Comparison of ENCODE assay signal across 27 mouse cellular contexts in genomic region chr9:103332663-103333062, GRCm38 (mm10). TPM values are rescaled to one million over a fixed set of nuclear protein-coding genes. Genes with fewer than 3 reads are reported as not detected.
"Had no signal": no experiment of that assay in that cellular context is flagged by ENCODE, and none has a peak within 500 bp of the region (broad histone marks: within the 10 kb centered on the region; RNA-seq: fewer than 3 reads in every experiment).

No protein-coding gene starts in this region.

- H3K9ac ChIP-seq: heart, embryonic 12.5 days; hindbrain, embryonic 12.5 days; hindbrain, embryonic 14.5 days; limb, embryonic 12.5 days; liver, embryonic 13.5 days; liver, embryonic 15.5 days had no signal

- DNase-seq: gastrocnemius, postnatal 14 days; gastrocnemius, postnatal 36 days; heart, adult 11 months; heart, postnatal 10 days; kidney, adult 18-20 months; kidney, adult 8-10 months; kidney, postnatal 10 days; kidney, postnatal 25 days; kidney, postnatal 4 days; liver; liver, embryonic 13.5 days had no signal

- H3K4me1 ChIP-seq: hindbrain, embryonic 10.5 days; hindbrain, embryonic 12.5 days; limb, embryonic 10.5 days; limb, embryonic 12.5 days; liver, embryonic 15.5 days had no signal

- H3K4me2 ChIP-seq: heart, embryonic 12.5 days; hindbrain, embryonic 12.5 days; hindbrain, embryonic 14.5 days; limb, embryonic 12.5 days; liver, embryonic 11.5 days; liver, embryonic 13.5 days; liver, embryonic 15.5 days had no signal

- H3K27ac ChIP-seq: heart, embryonic 10.5 days; hindbrain, embryonic 10.5 days; hindbrain, embryonic 12.5 days; hindbrain, embryonic 14.5 days; layer of hippocampus, adult 2 months; left cerebral cortex, adult 2 months; limb, embryonic 10.5 days; limb, embryonic 12.5 days; liver, embryonic 13.5 days; liver, embryonic 15.5 days had no signal

- ATAC-seq: hindbrain, embryonic 16.5 days; inflammation-experienced regulatory T-cells, adult 6 months; intestine, postnatal 0 days had no signal

- H3K9me3 ChIP-seq: heart, embryonic 10.5 days; heart, embryonic 12.5 days; hindbrain, embryonic 10.5 days; hindbrain, embryonic 12.5 days; limb, embryonic 10.5 days; limb, embryonic 12.5 days; liver, embryonic 13.5 days; liver, embryonic 15.5 days had no signal

- H3K27me3 ChIP-seq: heart, embryonic 12.5 days; hindbrain, embryonic 12.5 days; limb, embryonic 12.5 days; liver, embryonic 13.5 days; liver, embryonic 15.5 days had no signal

- H3K4me3 ChIP-seq: heart, embryonic 10.5 days; heart, embryonic 12.5 days; hindbrain, embryonic 10.5 days; hindbrain, embryonic 12.5 days; layer of hippocampus, adult 2 months; left cerebral cortex, adult 2 months; limb, embryonic 10.5 days; limb, embryonic 12.5 days; liver, embryonic 13.5 days; liver, embryonic 15.5 days had no signal

RNA-seq across cellular contexts. Expression of gene 1300017J02Rik, which starts 27.8 kb away (rescaled TPM):
- total RNA-seq: gastrocnemius, adult 18-20 months; gastrocnemius, postnatal 36 days; heart, adult 8-10 months; left cerebral cortex, adult 2 months had no signal
- polyA plus RNA-seq: inflammation-experienced regulatory T-cells, adult 6 months had no signal
